ENCODE assay signal across 31 mouse cellular contexts in the genomic region with DNA sequence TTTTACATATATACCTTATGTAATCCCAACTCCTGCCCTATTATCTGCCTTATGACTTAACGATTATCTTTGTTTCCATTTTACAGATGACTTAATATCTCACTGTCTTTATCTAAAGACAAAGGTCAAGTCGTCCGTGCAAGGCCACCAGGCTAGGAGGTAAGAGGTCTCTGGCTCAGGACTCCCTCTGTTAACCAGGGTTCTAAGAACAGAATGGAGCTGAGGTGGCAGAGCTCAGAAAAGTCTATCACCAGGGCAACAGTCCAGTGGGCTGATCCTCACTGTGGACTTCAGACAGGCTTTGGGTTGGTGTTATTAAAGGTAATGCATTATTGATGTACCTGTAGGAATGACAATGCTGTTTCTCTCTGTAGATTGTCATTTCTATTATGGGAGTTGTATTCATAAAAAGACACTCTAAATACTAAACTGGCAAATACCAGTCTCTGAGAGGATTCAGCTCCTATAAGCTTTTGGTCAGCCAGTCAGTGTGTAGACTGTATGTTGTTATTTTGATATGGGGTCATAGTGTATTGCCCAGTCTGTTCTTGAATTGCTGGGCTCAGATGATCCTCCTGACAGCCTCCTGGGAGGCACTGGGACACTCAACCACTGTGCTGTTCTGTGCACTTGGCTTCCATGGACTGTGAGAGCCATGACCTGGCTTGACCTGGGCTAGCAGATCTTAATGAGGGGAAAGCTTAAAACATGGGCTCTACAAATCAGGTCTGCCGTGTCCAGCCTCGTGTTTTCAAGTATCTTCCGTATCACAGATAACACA. TPM values are rescaled to one million over a fixed set of nuclear protein-coding genes. Genes with fewer than 3 reads are reported as not detected.
DNase-seq lines count a peak whose midpoint lies in the region; ATAC-seq and TF ChIP-seq lines count a peak whose summit lies in the region.
"Had no signal": no experiment of that assay in that cellular context is flagged by ENCODE, and none has a peak within 500 bp of the region (broad histone marks: within the 10 kb centered on the region; RNA-seq: fewer than 3 reads in every experiment).

A gene (plus strand): TSS at position 86 of the 781 bp plus-strand sequence.

- H3K27me3 ChIP-seq in kidney, embryonic 16.5 days (ENCODE audit: insufficient read depth, low read length) = no peaks in the 10 kb centered on the region
- no peaks in the 10 kb centered on the region for H3K27me3 ChIP-seq in intestine, embryonic 15.5 days (replicated peaks)
- H3K27me3 ChIP-seq: forebrain, embryonic 13.5 days; hindbrain, embryonic 13.5 days had no signal

- H3K4me1 ChIP-seq in kidney, embryonic 16.5 days (ENCODE audit: insufficient read depth, low read length) = no peaks in the 10 kb centered on the region
- no peaks in the 10 kb centered on the region for H3K4me1 ChIP-seq in intestine, embryonic 15.5 days (replicated peaks)
- H3K4me1 ChIP-seq in lung, adult 2 months (ENCODE audit: control insufficient read depth, insufficient read depth, low read length) = no peaks in the 10 kb centered on the region
- H3K4me1 ChIP-seq: hindbrain, embryonic 13.5 days had no signal

- TF ChIP-seq POLR2A in lung, adult 2 months (IDR thresholded peaks at IDR 0.05; ENCODE audit: borderline replicate concordance, extremely low read depth, low read depth, low read length) = no peak

- no peaks in the 10 kb centered on the region for H3K36me3 ChIP-seq in kidney, embryonic 16.5 days (ENCODE audit: insufficient read depth, low read length)
- H3K36me3 ChIP-seq in intestine, embryonic 15.5 days = no peaks in the 10 kb centered on the region
- H3K36me3 ChIP-seq: forebrain, embryonic 10.5 days; hindbrain, embryonic 13.5 days had no signal

- no peaks in the 10 kb centered on the region for H3K9me3 ChIP-seq in kidney, embryonic 16.5 days (ENCODE audit: low read length)
- no peaks in the 10 kb centered on the region for H3K9me3 ChIP-seq in intestine, embryonic 15.5 days
- H3K9me3 ChIP-seq: forebrain, embryonic 10.5 days; forebrain, embryonic 13.5 days; hindbrain, embryonic 13.5 days had no signal

- WGBS in kidney, embryonic 16.5 days = 71% methylated on average over 6 of the region's 6 CpGs
- 61% methylated on average over 6 of the region's 6 CpGs for WGBS in intestine, embryonic 15.5 days
- WGBS in lung, adult 2 months = 59% methylated on average over 6 of the region's 6 CpGs

- H3K4me3 ChIP-seq in gastrocnemius, adult 2 months = no peak within 1 kb of the TSS
- H3K4me3 ChIP-seq in kidney, embryonic 16.5 days (ENCODE audit: low read length) = no peak within 1 kb of the TSS
- no peak within 1 kb of the TSS for H3K4me3 ChIP-seq in intestine, embryonic 15.5 days (replicated peaks)
- no peak within 1 kb of the TSS for H3K4me3 ChIP-seq in lung, adult 2 months (replicated peaks; ENCODE audit: extremely low read depth, low read depth, low read length)
- H3K4me3 ChIP-seq: forebrain, embryonic 10.5 days; forebrain, embryonic 13.5 days; heart, adult 2 months; hindbrain, embryonic 13.5 days had no signal

- ATAC-seq in kidney, embryonic 16.5 days (ENCODE audit: low FRiP score, low TSS enrichment) = no peak
- ATAC-seq in intestine, embryonic 15.5 days = peak; percentile 81
- ATAC-seq: activated CD4-positive, CD25-positive, alpha-beta regulatory T cell, adult 4 months; forebrain, embryonic 13.5 days; forebrain, embryonic 16.5 days; hindbrain, embryonic 16.5 days had no signal

- no peak within 1 kb of the TSS for H3K4me2 ChIP-seq in kidney, embryonic 16.5 days (replicated peaks; ENCODE audit: low read depth, low read length)
- no peak within 1 kb of the TSS for H3K4me2 ChIP-seq in intestine, embryonic 15.5 days (replicated peaks)
- H3K4me2 ChIP-seq: forebrain, embryonic 13.5 days; heart, embryonic 11.5 days; hindbrain, embryonic 13.5 days had no signal

- no peak within 1 kb of the TSS for H3K9ac ChIP-seq in kidney, embryonic 16.5 days (replicated peaks; ENCODE audit: low read length)
- H3K9ac ChIP-seq in intestine, embryonic 15.5 days = no peak within 1 kb of the TSS
- H3K9ac ChIP-seq: forebrain, embryonic 13.5 days; hindbrain, embryonic 13.5 days had no signal

- peak within 1 kb of the TSS; percentile 10; the same call in 1 of the 2 replicates for H3K27ac ChIP-seq in gastrocnemius, adult 2 months
- no peak within 1 kb of the TSS for H3K27ac ChIP-seq in kidney, embryonic 16.5 days (ENCODE audit: low read length)
- H3K27ac ChIP-seq in intestine, embryonic 15.5 days = no peak within 1 kb of the TSS
- H3K27ac ChIP-seq: forebrain, embryonic 10.5 days; forebrain, embryonic 13.5 days; heart, adult 2 months; hindbrain, embryonic 13.5 days had no signal

- DNase-seq in gastrocnemius, adult 2 months = no peak
- DNase-seq in gastrocnemius, postnatal 4 days (ENCODE audit: low spot score in 2 of 2) = no peak
- DNase-seq in kidney, postnatal 14 days = peak; percentile 12
- peak; percentile 36 for DNase-seq in skeletal muscle tissue, adult 2 months (ENCODE audit: low read depth, low spot score)
- no peak for DNase-seq in cerebellum, adult 18-20 months
- DNase-seq in lung, adult 2 months = no peak
- DNase-seq: adrenal gland, adult 8-10 months; adrenal gland, postnatal 25 days; cerebellum, adult 11-12 months; cerebellum, adult 9-10 months; cerebellum, postnatal 14 days; gastrocnemius, postnatal 14 days; heart, adult 2 months had no signal

- TF ChIP-seq CTCF in gastrocnemius, adult 2 months (IDR thresholded peaks at IDR 0.05) = no peak
- TF ChIP-seq CTCF in lung, adult 2 months (IDR thresholded peaks at IDR 0.05; ENCODE audit: insufficient read depth, low read length) = no peak

- intact Hi-C loops in gastrocnemius, adult 2 months (cut with DNase I) = no loop called here

RNA-seq across cellular contexts. Expression of the gene that starts here (rescaled TPM):
- not detected for total RNA-seq in gastrocnemius, adult 2 months (2021)
- not detected for total RNA-seq in gastrocnemius, postnatal 4 days (2021)
- polyA plus RNA-seq in kidney, embryonic 16.5 days (2015; fragmentation: Nextera tagmentation; extraction: Ambion mirVana) = not detected in 2 replicates
- polyA plus RNA-seq in intestine, embryonic 15.5 days (2015; fragmentation: Nextera tagmentation; extraction: Ambion mirVana) = not detected in 2 replicates
- not detected in 2 replicates for polyA plus RNA-seq in lung, adult 2 months (2012; rRNA removed)
- total RNA-seq: adrenal gland, adult 8-10 months; adrenal gland, postnatal 25 days; gastrocnemius, adult 18-20 months; gastrocnemius, postnatal 14 days; heart, adult 2 months; heart, postnatal 25 days; hematopoietic stem cell, adult 5-6 weeks had no signal
- polyA plus RNA-seq: activated CD4-positive, CD25-positive, alpha-beta regulatory T cell, adult 4 months; brain, embryonic 14.5 days; embryonic facial prominence, embryonic 11.5 days; embryonic facial prominence, embryonic 14.5 days; forebrain, embryonic 10.5 days; forebrain, embryonic 13.5 days; forebrain, embryonic 16.5 days; gonadal fat pad, adult 2 months; heart, adult 2 months; heart, embryonic 14.5 days; heart, postnatal 0 days; hindbrain, embryonic 13.5 days; hindbrain, embryonic 16.5 days had no signal

Comparison
In these comparisons a context has a peak if more than half of its experiments do, and no peak if none do; other contexts are left out.
1. Peak in ATAC-seq in intestine, embryonic 15.5 days; RNA of the gene not detected or under 1 TPM.
2. DNase-seq: peak in kidney, postnatal 14 days (single experiment) and skeletal muscle tissue, adult 2 months (single experiment); none in gastrocnemius, adult 2 months (single experiment), gastrocnemius, postnatal 4 days (0 of 2), cerebellum, adult 18-20 months (0 of 2) and lung, adult 2 months (single experiment).